In genomic region chr2:72285256-72285887, GRCm38 (mm10) we compare ENCODE assay signal across 8 mouse cellular contexts. TPM values are rescaled to one million over a fixed set of nuclear protein-coding genes. Genes with fewer than 3 reads are reported as not detected.
DNase-seq lines count a peak whose midpoint lies in the region; ATAC-seq and TF ChIP-seq lines count a peak whose summit lies in the region.

Gene Map3k20, plus strand, starts transcription at chr2:72285637.

- no peak for ATAC-seq in embryonic facial prominence, embryonic 12.5 days (ENCODE audit: insufficient number of reproducible peaks, insufficient read depth, low FRiP score, low TSS enrichment)
- ATAC-seq in midbrain, postnatal 0 days (ENCODE audit: low FRiP score): peak; percentile 68
- peak; percentile 88 for ATAC-seq in stomach, embryonic 15.5 days (ENCODE audit: insufficient read depth, low FRiP score, low read depth)

- H3K9me3 ChIP-seq in embryonic facial prominence, embryonic 12.5 days: no peaks in the 10 kb centered on the region
- no peaks in the 10 kb centered on the region for H3K9me3 ChIP-seq in midbrain, postnatal 0 days (ENCODE audit: low read length)
- no peaks in the 10 kb centered on the region for H3K9me3 ChIP-seq in stomach, embryonic 15.5 days

- H3K4me1 ChIP-seq in embryonic facial prominence, embryonic 12.5 days: no peaks in the 10 kb centered on the region
- no peaks in the 10 kb centered on the region for H3K4me1 ChIP-seq in midbrain, postnatal 0 days (ENCODE audit: insufficient read depth, low read length)
- 0 out of 2 replicates have a peak, but pooled peaks cover 6% of the 10 kb centered on the region for H3K4me1 ChIP-seq in stomach, embryonic 15.5 days

- no peak within 1 kb of the TSS for H3K27ac ChIP-seq in embryonic facial prominence, embryonic 12.5 days
- H3K27ac ChIP-seq in midbrain, postnatal 0 days (ENCODE audit: low read depth, low read length): no peak within 1 kb of the TSS
- H3K27ac ChIP-seq in stomach, embryonic 15.5 days: peak within 1 kb of the TSS; percentile 57; the same call in 1 of the 2 replicates

- H3K4me3 ChIP-seq in embryonic facial prominence, embryonic 12.5 days: peak within 1 kb of the TSS; percentile 88
- H3K4me3 ChIP-seq in midbrain, postnatal 0 days (ENCODE audit: low read depth, low read length): peak within 1 kb of the TSS; percentile 75
- H3K4me3 ChIP-seq in stomach, embryonic 15.5 days (replicated peaks): peak within 1 kb of the TSS; percentile 81

- peak within 1 kb of the TSS; percentile 92 for H3K4me2 ChIP-seq in embryonic facial prominence, embryonic 12.5 days (replicated peaks)
- peak within 1 kb of the TSS; percentile 98 for H3K4me2 ChIP-seq in midbrain, postnatal 0 days (ENCODE audit: low read depth, low read length, poor library complexity, severe bottlenecking)
- peak within 1 kb of the TSS; percentile 70 for H3K4me2 ChIP-seq in stomach, embryonic 15.5 days

- TF ChIP-seq CTCF in midbrain, postnatal 0 days (IDR thresholded peaks at IDR 0.05): peak; percentile 62

- WGBS in embryonic facial prominence, embryonic 12.5 days: 2% methylated on average over 48 of the region's 50 CpGs
- 2% methylated on average over 46 of the region's 50 CpGs for WGBS in midbrain, postnatal 0 days
- WGBS in stomach, embryonic 15.5 days: 2% methylated on average over 50 of the region's 50 CpGs

- DNase-seq in 3T3-L1 (ENCODE audit: low read depth, low spot score) (peak; percentile 80), liver (peak; percentile 82)
- peak; percentile 45 for DNase-seq in adrenal gland, adult 8-10 months
- peak; percentile 72 for DNase-seq in heart, adult 8-10 months (ENCODE audit: low spot score)
- DNase-seq in kidney, adult 8-10 months: peak; percentile 51 to 71
- peak; percentile 67 for DNase-seq in midbrain, postnatal 0 days (ENCODE audit: low spot score)

- H3K9ac ChIP-seq in embryonic facial prominence, embryonic 12.5 days: peak within 1 kb of the TSS; percentile 92
- H3K9ac ChIP-seq in midbrain, postnatal 0 days (replicated peaks; ENCODE audit: low read length, poor library complexity, severe bottlenecking): peak within 1 kb of the TSS; percentile 68
- peak within 1 kb of the TSS; percentile 78 for H3K9ac ChIP-seq in stomach, embryonic 15.5 days

- no peaks in the 10 kb centered on the region for H3K27me3 ChIP-seq in embryonic facial prominence, embryonic 12.5 days
- H3K27me3 ChIP-seq in midbrain, postnatal 0 days (ENCODE audit: insufficient read depth, low read length): 0 out of 2 replicates have a peak, but pooled peaks cover 4% of the 10 kb centered on the region
- H3K27me3 ChIP-seq in stomach, embryonic 15.5 days (replicated peaks): no peaks in the 10 kb centered on the region

- H3K36me3 ChIP-seq in embryonic facial prominence, embryonic 12.5 days: no peaks in the 10 kb centered on the region
- no peaks in the 10 kb centered on the region for H3K36me3 ChIP-seq in midbrain, postnatal 0 days (ENCODE audit: insufficient read depth, low read length)
- H3K36me3 ChIP-seq in stomach, embryonic 15.5 days: no peaks in the 10 kb centered on the region

RNA-seq across cellular contexts. Expression of gene Map3k20, which starts in this region (rescaled TPM):
- total RNA-seq in adrenal gland, adult 8-10 months (2022): 10 to 100 TPM; 30.6 to 46.2 (median 35.6) TPM
- 9.6 and 10.9 TPM in 2 replicates for polyA plus RNA-seq in embryonic facial prominence, embryonic 12.5 days (2016; fragmentation: Nextera tagmentation; extraction: Ambion mirVana)
- 100 to 1,000 TPM; 281 to 324 (median 299) TPM for total RNA-seq in heart, adult 8-10 months (2022)
- total RNA-seq in midbrain, postnatal 0 days (2014; rRNA removed): 8.0 and 8.5 TPM in 2 replicates
- 3.4 and 3.6 TPM in 2 replicates for polyA plus RNA-seq in midbrain, postnatal 0 days (2015; fragmentation: Nextera tagmentation; extraction: Ambion mirVana)
- polyA plus RNA-seq in stomach, embryonic 15.5 days (2015; fragmentation: Nextera tagmentation; extraction: Ambion mirVana): 20.0 and 20.7 TPM in 2 replicates

Comparison
In these comparisons a context has a peak if more than half of its experiments do, and no peak if none do; other contexts are left out.
1. RNA of gene Map3k20 (total RNA-seq): 281 to 324 TPM in heart, adult 8-10 months; 30.6 to 46.2 TPM in adrenal gland, adult 8-10 months and 8.0 to 8.5 TPM in midbrain, postnatal 0 days; every median in the first group is over 4 times any median in the second.
2. Peak in every context shown above with its lines, with median percentiles within 50 percentile points of each other: DNase-seq, H3K4me2 ChIP-seq, H3K4me3 ChIP-seq and H3K9ac ChIP-seq.